Mouse (Mus musculus) embryo, embryonic 11 days (tissue): Measurements from ENCODE around the gene Ncapg.

Experiments
- DNase-seq: peaks from one replicate; pipeline ENCODE4 v3.0.0-alpha.2; 2015

Gene Ncapg

GRCm38 (mm10) chr5:45706811-45707210, 37.1 kb downstream of the Ncapg start:
- DNase-seq: no peak

GRCm38 (mm10) chr5:45709653-45710052, 39.9 kb downstream of the Ncapg start:
- no peak for DNase-seq

- no peak for DNase-seq
Measured at GRCm38 (mm10) chr5:45718848-45719488, 49.2 kb downstream of the Ncapg start.

GRCm38 (mm10) chr5:45733751-45734150, 64.0 kb downstream of the Ncapg start:
- no peak for DNase-seq

GRCm38 (mm10) chr5:45737911-45738310, 68.2 kb downstream of the Ncapg start:
- DNase-seq: no peak
